Mouse (Mus musculus) gastrocnemius, adult 2 months (tissue): ENCODE data around the gene Hyal3. TPM values are rescaled to one million over a fixed set of nuclear protein-coding genes. Genes with fewer than 3 reads are reported as not detected.
A peak's percentile ranks its signal among the peaks of the same experiment; 100 is the strongest.

Experiments used
- DNase-seq: peaks from one replicate; pipeline ENCODE4 v3.0.0; 2022
- H3K27ac ChIP-seq: fragments of 200-600 bp; 2 replicates; pipeline ENCODE4 v1.8.1; 2022; ENCODE audit warnings: mild to moderate bottlenecking
- H3K4me3 ChIP-seq: fragments of 200-600 bp; 2 replicates; pipeline ENCODE4 v1.8.1; 2022; ENCODE audit warnings: mild to moderate bottlenecking, moderate library complexity
- CTCF ChIP-seq: fragments of 200-600 bp; IDR thresholded peaks from 2 replicates; pipeline ENCODE4 v1.8.1; 2022; ENCODE audit warnings: antibody characterized with exemption, mild to moderate bottlenecking, moderate library complexity
- intact Hi-C: fragments of 180-260 bp; cut with DNase I; formaldehyde crosslinking; loops from one replicate; pipeline ENCODE4 v1.15.1; 2025
- total RNA-seq, 2 experiments: library from RNA; stranded (reverse); gene quantifications; 2 replicates each; pipeline ENCODE4 v1.2.3; 2021

Gene Hyal3
- total RNA-seq, 2 experiments from 2014 or later, result 0.22 to 0.33 TPM

DNA sequence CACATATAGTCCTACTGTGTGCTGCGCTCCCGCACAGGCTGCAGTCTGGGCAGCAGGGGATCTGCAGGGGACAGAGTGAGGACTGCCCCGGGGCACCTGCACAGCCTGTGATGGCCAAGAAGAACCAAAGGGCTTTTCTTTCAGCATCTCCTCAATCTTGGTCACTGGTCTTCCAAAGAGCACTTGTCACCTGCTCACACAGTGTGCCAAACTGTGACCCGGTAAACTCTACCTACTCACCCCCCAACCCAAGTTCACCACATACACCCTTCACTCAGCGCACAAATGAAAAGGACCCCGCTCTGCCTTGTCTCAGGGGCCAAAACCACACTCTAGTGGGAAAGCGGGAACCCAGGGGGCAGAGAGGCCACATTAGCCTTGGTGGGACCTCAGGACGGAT is 51.2 kb downstream of the Hyal3 start:
- Histone ChIP-seq H3K4me3 (peak overlapping the region; percentile 98), H3K27ac (peak overlapping the region; percentile 94)
- no peak for DNase-seq
- no peak for TF ChIP-seq CTCF
- intact Hi-C loops, result no loop called here

DNA sequence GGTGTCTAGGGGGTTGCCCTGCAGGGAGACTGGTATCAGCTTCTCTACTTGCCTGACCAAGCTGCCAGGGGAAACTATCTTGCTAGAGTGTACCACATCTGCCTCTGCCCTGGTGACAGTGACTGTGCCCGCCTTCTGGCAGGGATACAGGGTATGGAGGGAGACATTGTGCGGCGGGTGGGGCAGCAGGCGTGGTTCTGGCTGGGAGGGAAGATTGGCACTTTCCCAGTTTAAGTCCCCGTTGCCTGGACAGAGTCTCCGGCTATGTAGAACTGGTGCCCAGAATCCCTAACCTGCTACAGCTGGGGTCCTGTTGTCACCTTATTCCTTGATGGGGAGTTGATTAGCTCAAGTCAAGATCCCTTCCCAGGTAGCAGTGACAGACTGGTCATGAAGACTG is 51.9 kb downstream of the Hyal3 start:
- peak; percentile 66 for DNase-seq
- Histone ChIP-seq H3K4me3 (peak overlapping the region; percentile 98), H3K27ac (peak overlapping the region; percentile 94)
- intact Hi-C loops, result no loop called here
- no peak for TF ChIP-seq CTCF

DNA sequence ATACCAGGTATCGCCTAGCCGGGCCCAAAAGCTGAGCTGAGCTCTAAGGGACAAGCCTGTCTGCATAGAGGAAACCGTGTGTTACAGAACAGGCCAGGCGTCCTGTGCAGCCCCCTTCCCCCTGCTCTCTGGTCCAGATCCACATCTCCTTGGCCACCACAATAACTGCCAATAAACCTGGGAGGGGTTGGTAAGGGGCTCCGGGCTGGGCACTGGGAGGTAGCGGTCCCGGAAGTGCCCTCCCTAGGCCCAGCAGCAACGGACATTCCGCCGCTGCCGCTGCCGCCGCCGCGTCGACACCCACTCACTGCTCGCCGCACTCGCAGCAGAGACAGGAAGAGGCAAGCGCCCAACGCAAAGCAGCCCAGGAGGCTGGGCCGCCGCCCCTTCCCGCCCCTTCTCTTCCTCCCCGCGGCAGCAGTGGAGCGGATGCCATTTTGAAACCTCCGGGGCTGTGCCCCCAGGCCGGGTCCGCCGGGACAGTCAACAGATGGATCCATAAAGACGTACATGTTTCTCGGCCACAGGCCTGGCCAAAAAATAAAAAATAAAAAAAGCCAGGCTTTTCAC is 52.6 kb downstream of the Hyal3 start:
- intact Hi-C loops, result no loop called here

DNA sequence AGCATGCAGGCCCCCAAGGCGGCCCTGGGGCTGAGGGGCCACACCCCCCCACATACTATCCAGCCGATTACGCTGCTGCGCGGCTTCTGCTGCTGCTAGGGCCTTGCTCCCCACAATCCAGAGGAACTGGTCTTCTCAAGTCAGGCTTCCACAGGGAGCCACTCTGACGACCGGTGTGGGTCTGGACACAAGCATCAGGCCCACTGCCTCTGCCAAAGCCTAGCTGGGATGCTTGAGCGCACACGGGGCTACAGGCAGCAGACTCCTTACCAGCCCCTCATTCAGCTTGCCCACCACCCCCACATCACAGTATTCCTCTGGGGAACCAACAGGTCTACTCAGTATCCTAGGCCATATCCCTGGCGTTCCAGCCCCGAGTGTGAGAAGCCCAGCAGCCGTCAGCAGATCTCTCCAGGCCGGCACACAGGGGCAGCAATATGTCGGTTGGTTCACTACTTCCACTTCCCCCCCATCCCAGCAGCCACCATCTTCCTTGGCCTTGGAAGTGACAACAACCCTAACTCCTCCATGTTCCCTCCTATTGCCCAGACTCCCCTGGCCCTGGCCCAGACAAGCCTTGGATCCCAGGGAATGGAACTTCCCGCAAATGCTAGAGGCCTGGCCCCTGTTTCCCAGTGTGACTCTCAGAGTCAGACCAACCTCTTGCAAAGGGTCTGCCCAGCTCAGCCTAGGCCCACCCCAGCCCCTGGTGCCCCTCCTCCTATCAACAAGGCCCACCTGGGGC is 53.2 kb downstream of the Hyal3 start:
- no peak for TF ChIP-seq CTCF
- DNase-seq, result peak; percentile 55
- intact Hi-C loops, result no loop called here
- H3K4me3 ChIP-seq, result peak overlapping the region; percentile 98
- peak overlapping the region; percentile 94 for H3K27ac ChIP-seq

More for the DNA sequence above, 52.6 kb downstream of the Hyal3 start:
- Histone ChIP-seq H3K4me3 (peak overlapping the region; percentile 98), H3K27ac (peak overlapping the region; percentile 94)
- TF ChIP-seq CTCF, result no peak
- DNase-seq, result peak; percentile 87

DNA sequence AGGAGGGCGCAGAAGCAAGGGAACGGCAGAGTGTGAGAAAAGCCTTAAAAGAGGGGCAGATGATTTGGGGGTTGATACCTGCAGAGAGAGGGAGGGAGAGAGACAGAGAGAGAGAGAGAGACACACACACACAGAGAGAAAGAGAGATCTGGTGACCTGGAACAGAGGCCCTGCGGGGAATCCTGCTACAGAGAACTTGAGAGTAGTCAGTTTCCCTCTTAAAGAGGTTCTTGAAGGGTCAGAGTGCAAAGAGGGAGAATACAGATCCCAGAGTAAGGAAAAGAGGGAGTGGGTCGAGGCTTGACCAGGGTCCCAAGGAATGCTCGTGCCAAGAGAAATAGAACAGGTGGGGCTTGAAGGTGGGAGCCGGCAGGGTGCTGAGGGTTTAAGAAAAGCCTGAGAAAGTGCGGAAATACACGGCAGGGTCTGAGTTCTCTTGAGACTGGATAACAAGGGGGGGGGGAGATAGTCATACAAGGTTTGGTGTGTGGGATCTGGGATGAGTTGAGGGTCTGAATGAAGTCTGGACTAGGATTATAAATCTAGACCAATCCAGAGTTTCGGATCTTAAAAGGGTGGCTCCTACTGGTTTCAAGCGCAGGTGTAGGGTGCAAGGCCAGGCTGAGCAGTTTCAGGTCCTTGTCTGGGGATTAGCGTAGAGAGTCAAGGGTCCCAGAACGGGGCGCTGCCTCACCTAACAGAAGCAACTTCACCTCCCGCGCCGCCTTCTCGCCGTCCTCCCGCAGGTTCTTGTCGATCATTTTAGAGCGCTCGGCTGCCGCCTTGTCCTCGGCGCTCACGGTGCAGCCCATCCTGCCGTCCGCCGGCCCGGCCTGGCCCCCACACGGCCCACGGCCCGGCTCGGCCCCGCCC is 54.0 kb downstream of the Hyal3 start:
- Histone ChIP-seq H3K4me3 (peak overlapping the region; percentile 98), H3K27ac (peak overlapping the region; percentile 94)
- DNase-seq, result no peak
- TF ChIP-seq CTCF, result no peak
- intact Hi-C loops, result no loop called here

DNA sequence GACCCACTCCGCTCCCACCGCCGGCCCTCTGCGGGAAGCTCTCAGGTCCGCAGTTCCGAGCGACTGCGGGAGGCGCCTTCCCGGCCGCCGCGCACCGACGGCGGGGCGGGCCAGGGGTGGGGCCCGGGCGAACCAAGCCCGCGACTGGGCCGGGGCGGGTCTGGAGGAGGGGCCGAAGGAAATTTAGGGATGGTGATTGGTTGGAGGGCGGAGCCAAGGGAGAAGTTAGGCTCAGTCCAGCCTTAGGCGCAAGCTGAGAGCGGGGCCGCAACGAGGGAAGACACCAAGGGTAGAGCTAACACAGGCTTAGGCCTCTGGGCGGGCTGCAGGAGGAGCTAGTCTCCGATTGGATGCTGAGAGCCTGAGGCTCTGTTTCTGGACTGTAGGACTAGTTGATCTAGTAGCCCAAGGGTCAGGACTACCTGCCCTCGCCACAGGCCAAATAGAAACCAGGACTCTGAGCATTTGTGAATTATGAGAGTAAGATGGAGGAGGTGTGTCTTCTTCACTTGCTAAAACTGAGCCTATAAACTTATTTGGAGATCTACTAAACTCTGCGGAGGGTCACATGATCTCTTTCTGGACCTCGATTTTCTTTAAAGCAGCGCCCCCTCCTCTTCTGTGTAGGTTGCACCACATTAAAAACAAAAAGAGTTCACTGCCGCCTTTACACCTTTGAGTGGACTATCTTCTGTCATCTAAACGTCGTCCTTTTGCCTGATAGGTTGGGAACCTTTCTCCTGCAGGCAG is 54.8 kb downstream of the Hyal3 start, which contains the start of gene Gnai2:
Gnai2 (minus strand) TSS at position 89 of the 750 bp plus-strand sequence.
- intact Hi-C loops, result no loop called here
- peak within 1 kb of the TSS; percentile 98 for H3K4me3 ChIP-seq
- peak within 1 kb of the TSS; percentile 94 for H3K27ac ChIP-seq
- no peak for TF ChIP-seq CTCF
- DNase-seq, result peak; percentile 98

Other genes with a start within 250 kb of the Hyal3 start
- 10 to 100 TPM; 11.6 to 14.4 TPM for gene Hemk1, start 242.5 kb upstream of the Hyal3 start, total RNA-seq
- gene 6430571L13Rik, start 240.2 kb upstream of the Hyal3 start, total RNA-seq, result 10 to 100 TPM; 37.9 to 49.6 TPM
- under 1 TPM; 0.28 to 0.73 TPM for gene Cacna2d2, start 181.2 kb upstream of the Hyal3 start, total RNA-seq
- gene Tmem115, start 46.9 kb upstream of the Hyal3 start, total RNA-seq, result 10 to 100 TPM; 16.6 to 17.3 TPM
- gene Cyb561d2, start 38.6 kb upstream of the Hyal3 start, total RNA-seq, result 1 to 10 TPM; 3.1 TPM
- 10 to 100 TPM in 1 of 2 experiments, 1 to 10 TPM in 1; 9.7 to 11.5 TPM for gene Nprl2, start 38.6 kb upstream of the Hyal3 start, total RNA-seq
- gene Zmynd10, start 33.5 kb upstream of the Hyal3 start, total RNA-seq, result under 1 TPM in 1 of 2 experiments, not detected in 1; 0.53 TPM
- gene Rassf1, start 29.3 kb upstream of the Hyal3 start, total RNA-seq, result 10 to 100 TPM; 14.0 to 14.3 TPM
- 10 to 100 TPM; 35.6 to 35.7 TPM for gene Tusc2, start 17.6 kb upstream of the Hyal3 start, total RNA-seq
- 10 to 100 TPM; 11.3 to 19.9 TPM for gene Hyal2, start 12.9 kb upstream of the Hyal3 start, total RNA-seq
- gene Hyal1, start 3.9 kb upstream of the Hyal3 start, total RNA-seq, result 1 to 10 TPM; 1.6 to 2.4 TPM
- 10 to 100 TPM; 11.8 to 14.7 TPM for gene Naa80, start 1.9 kb upstream of the Hyal3 start, total RNA-seq
- gene Ifrd2, start 6.8 kb downstream of the Hyal3 start, total RNA-seq, result 10 to 100 TPM; 48.5 to 50.4 TPM
- 10 to 100 TPM; 11.2 to 17.9 TPM for gene Sema3b, start 28.4 kb downstream of the Hyal3 start, total RNA-seq
- 10 to 100 TPM; 59.9 to 77.7 TPM for gene Gnai2, start 54.5 kb downstream of the Hyal3 start, total RNA-seq
- 10 to 100 TPM; 60.8 to 94.7 TPM for gene Slc38a3, start 88.7 kb downstream of the Hyal3 start, total RNA-seq
- gene Gnat1, start 98.9 kb downstream of the Hyal3 start, total RNA-seq, result not detected
- gene Sema3f, start 129.7 kb downstream of the Hyal3 start, total RNA-seq, result 1 to 10 TPM; 6.3 to 9.2 TPM
- gene Rbm5, start 190.2 kb downstream of the Hyal3 start, total RNA-seq, result 10 to 100 TPM; 46.4 to 49.6 TPM